9 mouse cellular contexts compared by ENCODE assay signal in the genomic region with DNA sequence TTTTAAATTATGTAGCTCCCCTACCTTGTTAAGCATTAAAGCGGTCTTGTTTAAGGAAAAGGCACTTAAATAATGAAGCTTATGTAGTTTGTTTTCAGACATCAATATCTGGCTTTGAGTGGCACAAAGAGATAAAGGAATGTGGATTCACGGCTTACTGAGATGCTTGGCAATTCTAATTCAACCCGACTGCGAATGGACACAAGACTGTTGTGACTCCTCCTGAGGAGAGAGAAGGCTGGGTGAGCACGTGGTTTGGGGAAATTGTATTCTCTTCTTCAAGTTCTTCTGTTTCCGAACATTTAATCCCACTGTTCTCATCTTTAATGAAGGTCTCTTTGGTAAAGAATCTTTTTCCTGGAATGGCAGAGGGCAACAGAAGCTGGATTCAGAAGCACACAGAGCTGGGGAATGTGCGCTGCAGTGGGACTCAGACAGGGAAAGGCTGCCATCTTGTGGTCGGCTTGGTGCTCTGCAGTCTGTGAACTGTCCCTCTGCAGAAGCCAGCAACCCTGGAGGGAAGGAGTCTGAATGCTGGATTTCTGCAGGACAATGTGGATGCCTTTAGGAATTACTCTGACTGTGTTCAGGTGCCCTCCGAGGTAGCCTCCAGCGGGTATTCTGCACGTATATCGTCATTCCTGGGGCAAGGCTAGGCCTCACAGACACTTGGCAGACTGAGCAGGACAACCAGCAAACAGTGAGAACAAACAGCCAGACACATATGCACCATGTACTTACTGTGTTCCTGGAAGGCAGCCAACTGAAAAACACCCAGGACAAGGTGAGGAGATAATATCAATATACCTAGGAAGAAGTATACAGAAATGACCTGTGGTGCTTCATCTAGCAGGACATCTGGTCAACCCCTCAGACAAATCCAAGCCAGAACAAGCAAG. TPM values are rescaled to one million over a fixed set of nuclear protein-coding genes. Genes with fewer than 3 reads are reported as not detected.
A peak's percentile ranks its signal among the peaks of the same experiment; 100 is the strongest.
DNase-seq lines count a peak whose midpoint lies in the region; ATAC-seq and TF ChIP-seq lines count a peak whose summit lies in the region.
"Had no signal": no experiment of that assay in that cellular context is flagged by ENCODE, and none has a peak within 500 bp of the region (broad histone marks: within the 10 kb centered on the region; RNA-seq: fewer than 3 reads in every experiment).

No protein-coding gene starts in this region.

- H3K9me3 ChIP-seq in midbrain, embryonic 15.5 days = no peaks in the 10 kb centered on the region
- H3K9me3 ChIP-seq: embryonic facial prominence, embryonic 15.5 days had no signal

- intact Hi-C loops in left cerebral cortex, postnatal 4 days (cut with DNase I) = loop anchor here (5.0 kb wide), 1 partner anchor 110 kb away; no protein-coding TSS in a partner anchor

- no peak overlapping the region for H3K27ac ChIP-seq in midbrain, embryonic 15.5 days
- no peak overlapping the region for H3K27ac ChIP-seq in testis, adult 2 months (ENCODE audit: control insufficient read depth, insufficient read depth, low read depth, low read length)
- H3K27ac ChIP-seq: embryonic facial prominence, embryonic 15.5 days had no signal

- peaks cover 23% of the 10 kb centered on the region for H3K27me3 ChIP-seq in midbrain, embryonic 15.5 days (replicated peaks)
- no peaks in the 10 kb centered on the region for H3K27me3 ChIP-seq in testis, adult 2 months (ENCODE audit: control insufficient read depth, insufficient read depth, low read length)

- no peak for TF ChIP-seq POLR2A in testis, adult 2 months (IDR thresholded peaks at IDR 0.05; ENCODE audit: control insufficient read depth, low read depth, low read length)

- no peak overlapping the region for H3K4me3 ChIP-seq in midbrain, embryonic 15.5 days
- H3K4me3 ChIP-seq in testis, adult 2 months (ENCODE audit: control insufficient read depth, low read depth, low read length) = no peak overlapping the region
- H3K4me3 ChIP-seq: embryonic facial prominence, embryonic 15.5 days had no signal

- DNase-seq in 3134 (ENCODE audit: extremely low read depth, insufficient read length, low spot score) (peak; percentile 15), adipocyte (ENCODE audit: low spot score) (peak; percentile 80)
- peak; percentile 69 for DNase-seq in gastrocnemius, postnatal 10 days
- DNase-seq in kidney, adult 18-20 months = peak; percentile 59
- peak; percentile 78 for DNase-seq in left cerebral cortex, postnatal 4 days

- no peak overlapping the region for H3K9ac ChIP-seq in midbrain, embryonic 15.5 days
- H3K9ac ChIP-seq: embryonic facial prominence, embryonic 15.5 days had no signal

- H3K36me3 ChIP-seq in midbrain, embryonic 15.5 days (replicated peaks) = no peaks in the 10 kb centered on the region
- no peaks in the 10 kb centered on the region for H3K36me3 ChIP-seq in testis, adult 2 months (ENCODE audit: control insufficient read depth, insufficient read depth, low read length)
- H3K36me3 ChIP-seq: embryonic facial prominence, embryonic 15.5 days had no signal

- peak; percentile 92 for ATAC-seq in common myeloid progenitor, adult 5-6 weeks (replicated peaks; ENCODE audit: low read depth, poor library complexity, severe bottlenecking)
- peak; percentile 95 for ATAC-seq in midbrain, embryonic 15.5 days (replicated peaks)

- H3K4me1 ChIP-seq in midbrain, embryonic 15.5 days = peaks cover 2% of the 10 kb centered on the region; the same call in 1 of the 2 replicates
- no peaks in the 10 kb centered on the region for H3K4me1 ChIP-seq in testis, adult 2 months (ENCODE audit: control insufficient read depth, insufficient read depth, low read length)
- H3K4me1 ChIP-seq: embryonic facial prominence, embryonic 15.5 days had no signal

- peak; percentile 99 for TF ChIP-seq CTCF in testis, adult 2 months (IDR thresholded peaks at IDR 0.05; ENCODE audit: control insufficient read depth, insufficient read depth, insufficient replicate concordance, low read depth, low read length)

- H3K4me2 ChIP-seq in midbrain, embryonic 15.5 days = peak overlapping the region; percentile 28
- H3K4me2 ChIP-seq: embryonic facial prominence, embryonic 15.5 days had no signal

- 8% methylated on average over 12 of the region's 12 CpGs for WGBS in midbrain, embryonic 15.5 days

RNA-seq across cellular contexts. Expression of gene Pax1, which starts 54.0 kb away (rescaled TPM):
- not detected in 2 replicates for total RNA-seq in common myeloid progenitor, adult 5-6 weeks (2017)
- under 1 TPM; 0.16 to 0.38 TPM for total RNA-seq in gastrocnemius, postnatal 10 days (2021)
- not detected for total RNA-seq in left cerebral cortex, postnatal 4 days (2021)
- polyA plus RNA-seq in midbrain, embryonic 15.5 days (2015; fragmentation: Nextera tagmentation; extraction: Ambion mirVana) = not detected in 2 replicates
- polyA plus RNA-seq in testis, adult 2 months (2012; rRNA removed) = 9.4 and 9.9 TPM in 2 replicates

Comparison
In these comparisons a context has a peak if more than half of its experiments do, and no peak if none do; other contexts are left out.
1. DNase-seq: peak in every context shown above with its lines; median percentile 80 in adipocyte; 78 in left cerebral cortex, postnatal 4 days; 69 in gastrocnemius, postnatal 10 days; 59 in kidney, adult 18-20 months; 15 in 3134.